ENCODE assay signal across 32 mouse cellular contexts in the genomic region with DNA sequence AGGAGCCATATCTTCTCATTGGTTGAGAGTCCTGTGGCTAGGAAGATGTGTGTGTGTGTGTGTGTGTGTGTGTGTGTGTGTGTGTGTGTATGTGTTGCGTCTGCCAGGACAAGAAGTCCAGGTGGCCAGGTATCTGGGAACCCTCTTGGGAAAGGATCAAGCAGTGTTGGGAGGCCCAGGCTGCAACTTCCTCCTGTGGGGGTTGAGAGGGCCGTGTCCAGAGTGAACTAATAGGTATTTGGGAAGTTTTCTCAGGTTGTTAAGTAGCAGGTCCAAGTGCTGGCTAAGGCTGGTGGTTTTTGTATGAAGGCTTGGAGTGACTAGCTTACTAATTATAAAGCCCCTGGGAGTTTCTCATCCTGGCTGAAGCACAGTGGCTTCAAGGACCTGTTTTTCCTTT. TPM values are rescaled to one million over a fixed set of nuclear protein-coding genes. Genes with fewer than 3 reads are reported as not detected.
DNase-seq lines count a peak whose midpoint lies in the region; ATAC-seq and TF ChIP-seq lines count a peak whose summit lies in the region.
"Had no signal": no experiment of that assay in that cellular context is flagged by ENCODE, and none has a peak within 500 bp of the region (broad histone marks: within the 10 kb centered on the region; RNA-seq: fewer than 3 reads in every experiment).

No protein-coding gene starts in this region.

- H3K4me2 ChIP-seq in intestine, embryonic 15.5 days (replicated peaks) = 0 out of 2 replicates have a peak overlapping the region, but pooled peaks have one; percentile 30
- H3K4me2 ChIP-seq in intestine, postnatal 0 days (replicated peaks; ENCODE audit: low read depth) = no peak overlapping the region
- no peak overlapping the region for H3K4me2 ChIP-seq in intestine, embryonic 16.5 days (ENCODE audit: low read depth, low read length)
- H3K4me2 ChIP-seq in lung, embryonic 16.5 days (ENCODE audit: low read depth, low read length) = peak overlapping the region; percentile 49; the same call in 1 of the 2 replicates
- H3K4me2 ChIP-seq: embryonic facial prominence, embryonic 15.5 days; hindbrain, embryonic 15.5 days; limb, embryonic 15.5 days; neural tube, embryonic 13.5 days had no signal

- no peak overlapping the region for H3K9ac ChIP-seq in intestine, embryonic 15.5 days
- no peak overlapping the region for H3K9ac ChIP-seq in intestine, postnatal 0 days (ENCODE audit: low read depth, low read length)
- H3K9ac ChIP-seq in liver, adult 2 months (ENCODE audit: low read depth, low read length) = no peak overlapping the region
- H3K9ac ChIP-seq in intestine, embryonic 16.5 days (ENCODE audit: low read depth, low read length) = no peak overlapping the region
- no peak overlapping the region for H3K9ac ChIP-seq in lung, embryonic 16.5 days (ENCODE audit: low read length)
- H3K9ac ChIP-seq: embryonic facial prominence, embryonic 15.5 days; hindbrain, embryonic 15.5 days; limb, embryonic 15.5 days; neural tube, embryonic 13.5 days had no signal

- no peaks in the 10 kb centered on the region for H3K36me3 ChIP-seq in intestine, embryonic 15.5 days
- H3K36me3 ChIP-seq in intestine, postnatal 0 days (ENCODE audit: control insufficient read depth, insufficient read depth) = no peaks in the 10 kb centered on the region
- no peaks in the 10 kb centered on the region for H3K36me3 ChIP-seq in liver, adult 2 months (ENCODE audit: control insufficient read depth, insufficient read depth, low read length)
- no peaks in the 10 kb centered on the region for H3K36me3 ChIP-seq in intestine, embryonic 16.5 days (ENCODE audit: control insufficient read depth, insufficient read depth, low read length)
- H3K36me3 ChIP-seq in lung, embryonic 16.5 days (ENCODE audit: control insufficient read depth, insufficient read depth, low read length) = no peaks in the 10 kb centered on the region
- H3K36me3 ChIP-seq: hindbrain, embryonic 15.5 days had no signal

- peak overlapping the region; percentile 29 for H3K27ac ChIP-seq in intestine, embryonic 15.5 days
- H3K27ac ChIP-seq in intestine, postnatal 0 days (ENCODE audit: low read depth, low read length) = no peak overlapping the region
- 0 out of 2 replicates have a peak overlapping the region, but pooled peaks have one; percentile 16 for H3K27ac ChIP-seq in liver, adult 2 months (replicated peaks; ENCODE audit: insufficient read depth, low read depth, low read length)
- H3K27ac ChIP-seq in intestine, embryonic 16.5 days (ENCODE audit: low read length) = no peak overlapping the region
- peak overlapping the region; percentile 71 for H3K27ac ChIP-seq in lung, embryonic 16.5 days (ENCODE audit: low read length)
- H3K27ac ChIP-seq: embryonic facial prominence, embryonic 15.5 days; gastrocnemius, adult 2 months; heart, embryonic 10.5 days; hindbrain, embryonic 15.5 days; limb, embryonic 15.5 days; neural tube, embryonic 13.5 days had no signal

- ATAC-seq in intestine, embryonic 15.5 days = no peak
- ATAC-seq in intestine, postnatal 0 days = no peak
- peak; percentile 22 for ATAC-seq in intestine, embryonic 16.5 days
- ATAC-seq in lung, embryonic 16.5 days (ENCODE audit: low read depth) = 0 out of 2 replicates have a peak, but pooled peaks have one; percentile 34
- ATAC-seq: forebrain, embryonic 14.5 days; midbrain, embryonic 16.5 days had no signal

- H3K79me2 ChIP-seq in liver, adult 2 months (ENCODE audit: control insufficient read depth, insufficient read depth, low read length) = peaks cover 51% of the 10 kb centered on the region

- no peak for DNase-seq in liver, adult 2 months (ENCODE audit: extremely low read depth, low read depth, low spot score)
- no peak for DNase-seq in liver
- DNase-seq in adrenal gland, adult 18-20 months (ENCODE audit: low spot score in 2 of 2) = no peak
- no peak for DNase-seq in urinary bladder, adult 18-20 months (ENCODE audit: low spot score in 2 of 2)
- DNase-seq: adrenal gland, postnatal 36 days; cerebellum, adult 9-11 months; gastrocnemius, adult 2 months; layer of hippocampus, adult 9-11 months; retina, postnatal 1 day; right cerebral cortex, postnatal 25 days; thymus, adult 18-20 months; thymus, postnatal 36 days had no signal

- WGBS in intestine, embryonic 15.5 days = 24% methylated on average over 2 of the region's 2 CpGs
- 27% methylated on average over 2 of the region's 2 CpGs for WGBS in intestine, postnatal 0 days
- WGBS in liver, adult 2 months = 21% methylated on average over 2 of the region's 2 CpGs
- WGBS in intestine, embryonic 16.5 days = 30% methylated on average over 2 of the region's 2 CpGs
- WGBS in lung, embryonic 16.5 days = 34% methylated on average over 2 of the region's 2 CpGs

- no peak for TF ChIP-seq CTCF in intestine, postnatal 0 days (IDR thresholded peaks at IDR 0.05; ENCODE audit: low read depth)
- TF ChIP-seq CTCF in liver, adult 2 months (IDR thresholded peaks at IDR 0.05; ENCODE audit: low read depth, low read length) = no peak

- TF ChIP-seq POLR2A in liver, adult 2 months (IDR thresholded peaks at IDR 0.05; ENCODE audit: extremely low read depth, insufficient read depth, low read length) = no peak

- no peaks in the 10 kb centered on the region for H3K27me3 ChIP-seq in intestine, embryonic 15.5 days (replicated peaks)
- no peaks in the 10 kb centered on the region for H3K27me3 ChIP-seq in intestine, postnatal 0 days (replicated peaks; ENCODE audit: control insufficient read depth, insufficient read depth, low read length)
- H3K27me3 ChIP-seq in liver, adult 2 months (ENCODE audit: control insufficient read depth, insufficient read depth, low read length) = no peaks in the 10 kb centered on the region
- no peaks in the 10 kb centered on the region for H3K27me3 ChIP-seq in intestine, embryonic 16.5 days (replicated peaks; ENCODE audit: control insufficient read depth, insufficient read depth, low read length)
- no peaks in the 10 kb centered on the region for H3K27me3 ChIP-seq in lung, embryonic 16.5 days (ENCODE audit: control insufficient read depth, insufficient read depth, low read depth, low read length)
- H3K27me3 ChIP-seq: embryonic facial prominence, embryonic 15.5 days; hindbrain, embryonic 15.5 days; limb, embryonic 15.5 days; neural tube, embryonic 13.5 days had no signal

- H3K9me3 ChIP-seq in intestine, embryonic 15.5 days = no peaks in the 10 kb centered on the region
- H3K9me3 ChIP-seq in intestine, postnatal 0 days (ENCODE audit: control insufficient read depth) = no peaks in the 10 kb centered on the region
- H3K9me3 ChIP-seq in intestine, embryonic 16.5 days (ENCODE audit: control insufficient read depth, low read length) = no peaks in the 10 kb centered on the region
- no peaks in the 10 kb centered on the region for H3K9me3 ChIP-seq in lung, embryonic 16.5 days (ENCODE audit: control insufficient read depth, low read length)
- H3K9me3 ChIP-seq: embryonic facial prominence, embryonic 15.5 days; heart, embryonic 10.5 days; hindbrain, embryonic 15.5 days; limb, embryonic 15.5 days; neural tube, embryonic 13.5 days had no signal

- no peak overlapping the region for H3K4me3 ChIP-seq in intestine, embryonic 15.5 days (replicated peaks)
- H3K4me3 ChIP-seq in intestine, postnatal 0 days (ENCODE audit: low read depth, low read length) = no peak overlapping the region
- H3K4me3 ChIP-seq in liver, adult 2 months (ENCODE audit: insufficient read depth, low read depth, low read length) = no peak overlapping the region
- H3K4me3 ChIP-seq in intestine, embryonic 16.5 days (ENCODE audit: low read length) = no peak overlapping the region
- H3K4me3 ChIP-seq in lung, embryonic 16.5 days (ENCODE audit: low read length) = no peak overlapping the region
- H3K4me3 ChIP-seq: embryonic facial prominence, embryonic 15.5 days; heart, embryonic 10.5 days; hindbrain, embryonic 15.5 days; left cerebral cortex, adult 2 months; limb, embryonic 15.5 days; myocyte; neural tube, embryonic 13.5 days had no signal

- H3K4me1 ChIP-seq in intestine, embryonic 15.5 days (replicated peaks) = peaks cover 28% of the 10 kb centered on the region
- 0 out of 2 replicates have a peak, but pooled peaks cover 5% of the 10 kb centered on the region for H3K4me1 ChIP-seq in intestine, postnatal 0 days (replicated peaks; ENCODE audit: control insufficient read depth, insufficient read depth, low read length)
- H3K4me1 ChIP-seq in liver, adult 2 months (ENCODE audit: control insufficient read depth, insufficient read depth, low read length) = peaks cover 16% of the 10 kb centered on the region
- H3K4me1 ChIP-seq in intestine, embryonic 16.5 days (ENCODE audit: control insufficient read depth, insufficient read depth, low read length) = peaks cover 37% of the 10 kb centered on the region
- H3K4me1 ChIP-seq in lung, embryonic 16.5 days (replicated peaks; ENCODE audit: control insufficient read depth, insufficient read depth, low read length) = peaks cover 51% of the 10 kb centered on the region

RNA-seq across cellular contexts. Expression of gene Bcr, which starts 7.7 kb away (rescaled TPM):
- polyA plus RNA-seq in intestine, embryonic 15.5 days (2015; fragmentation: Nextera tagmentation; extraction: Ambion mirVana) = 11.7 and 12.9 TPM in 2 replicates
- 26.7 and 36.2 TPM in 2 replicates for polyA plus RNA-seq in intestine, postnatal 0 days (2015; fragmentation: Nextera tagmentation; extraction: Ambion mirVana)
- total RNA-seq in liver, adult 2 months (2014; rRNA removed) = 7.5 and 12.0 TPM in 2 replicates
- 14.4 and 14.7 TPM in 2 replicates for polyA plus RNA-seq in liver, adult 2 months (2012; rRNA removed)
- 18.5 and 20.1 TPM in 2 replicates for polyA plus RNA-seq in intestine, embryonic 16.5 days (2015; fragmentation: Nextera tagmentation; extraction: Ambion mirVana)
- 11.2 and 14.3 TPM in 2 replicates for polyA plus RNA-seq in lung, embryonic 16.5 days (2015; fragmentation: Nextera tagmentation; extraction: Ambion mirVana)
- 10 to 100 TPM; 35.0 to 41.0 TPM for total RNA-seq in adrenal gland, adult 18-20 months (2021)

RNA-seq across cellular contexts. Expression of gene Rab36, which starts 31.2 kb away (rescaled TPM):
- 5.6 and 7.0 TPM in 2 replicates for polyA plus RNA-seq in intestine, embryonic 15.5 days (2015; fragmentation: Nextera tagmentation; extraction: Ambion mirVana)
- 1.5 TPM in 2 replicates for polyA plus RNA-seq in intestine, postnatal 0 days (2015; fragmentation: Nextera tagmentation; extraction: Ambion mirVana)
- total RNA-seq in liver, adult 2 months (2014; rRNA removed) = 0.18 and 0.34 TPM in 2 replicates
- 0.34 and 0.70 TPM in 2 replicates for polyA plus RNA-seq in liver, adult 2 months (2012; rRNA removed)
- polyA plus RNA-seq in intestine, embryonic 16.5 days (2015; fragmentation: Nextera tagmentation; extraction: Ambion mirVana) = 5.2 and 5.5 TPM in 2 replicates
- polyA plus RNA-seq in lung, embryonic 16.5 days (2015; fragmentation: Nextera tagmentation; extraction: Ambion mirVana) = 12.9 and 13.2 TPM in 2 replicates
- total RNA-seq in adrenal gland, adult 18-20 months (2021) = 10 to 100 TPM; 12.6 to 12.9 TPM
- total RNA-seq: megakaryocyte-erythroid progenitor cell, adult 5-6 weeks had no signal

RNA-seq across cellular contexts. Expression of gene Rsph14, which starts 35.7 kb away (rescaled TPM):
- polyA plus RNA-seq in intestine, embryonic 15.5 days (2015; fragmentation: Nextera tagmentation; extraction: Ambion mirVana) = not detected in 2 replicates
- polyA plus RNA-seq in intestine, postnatal 0 days (2015; fragmentation: Nextera tagmentation; extraction: Ambion mirVana) = not detected in 2 replicates
- total RNA-seq in liver, adult 2 months (2014; rRNA removed) = not detected in 2 replicates
- not detected in 2 replicates for polyA plus RNA-seq in liver, adult 2 months (2012; rRNA removed)
- polyA plus RNA-seq in intestine, embryonic 16.5 days (2015; fragmentation: Nextera tagmentation; extraction: Ambion mirVana) = not detected in 2 replicates
- 3.3 and 5.0 TPM in 2 replicates for polyA plus RNA-seq in lung, embryonic 16.5 days (2015; fragmentation: Nextera tagmentation; extraction: Ambion mirVana)
- total RNA-seq in adrenal gland, adult 18-20 months (2021) = 1 to 10 TPM in 1 of 2 experiments, not detected in 1; 1.4 TPM
- total RNA-seq: common myeloid progenitor, adult 5-6 weeks; gastrocnemius, adult 2 months; gastrocnemius, postnatal 4 days; hematopoietic stem cell, adult 5-6 weeks; left cerebral cortex, adult 2 months; megakaryocyte-erythroid progenitor cell, adult 5-6 weeks had no signal
- polyA plus RNA-seq: forebrain, embryonic 14.5 days; heart, embryonic 10.5 days; heart, postnatal 0 days; intestine, embryonic 14.5 days; limb, embryonic 15.5 days; myocyte; stomach, embryonic 14.5 days had no signal

Comparison
In these comparisons a context has a peak if more than half of its experiments do, and no peak if none do; other contexts are left out.
1. ATAC-seq: peak in intestine, embryonic 16.5 days (single experiment) and lung, embryonic 16.5 days (single experiment); none in intestine, embryonic 15.5 days (single experiment) and intestine, postnatal 0 days (single experiment).
2. H3K27ac ChIP-seq: peak in intestine, embryonic 15.5 days (single experiment), liver, adult 2 months (single experiment) and lung, embryonic 16.5 days (single experiment); none in intestine, postnatal 0 days (single experiment) and intestine, embryonic 16.5 days (single experiment).
3. H3K4me2 ChIP-seq: peak in intestine, embryonic 15.5 days (single experiment) and lung, embryonic 16.5 days (single experiment); none in intestine, postnatal 0 days (single experiment) and intestine, embryonic 16.5 days (single experiment).